Mouse (Mus musculus): ENCODE measurements around the gene Dppa1. TPM values are rescaled to one million over a fixed set of nuclear protein-coding genes. Genes with fewer than 3 reads are reported as not detected.

Dppa1 gene
- polyA plus RNA-seq, 1 experiment = not detected

GRCm38 (mm10) chr11:46620414-46621168, 8.5 kb downstream of the Dppa1 start:
- H3K79me2 ChIP-seq (ENCODE audit: control insufficient read depth, insufficient read depth) = no peaks in the 10 kb centered on the region
- H3K36me3 ChIP-seq (ENCODE audit: control insufficient read depth, insufficient read depth) = no peaks in the 10 kb centered on the region
- H3ac ChIP-seq (ENCODE audit: control insufficient read depth, insufficient read length) = no peak overlapping the region
- H3K27me3 ChIP-seq (ENCODE audit: control insufficient read depth, insufficient read depth, insufficient read length) = no peaks in the 10 kb centered on the region
- H3K4me3 ChIP-seq = no peak overlapping the region
- no peak overlapping the region for H3K4me2 ChIP-seq (ENCODE audit: low read depth)
- TF ChIP-seq TCF12 (IDR thresholded peaks at IDR 0.05; ENCODE audit: insufficient read depth, poor library complexity, severe bottlenecking) = no peak

GRCm38 (mm10) chr11:46619929-46620328, 9.1 kb downstream of the Dppa1 start:
- Histone ChIP-seq H3K79me2 (ENCODE audit: control insufficient read depth, insufficient read depth) (no peaks in the 10 kb centered on the region), H3K27me3 (ENCODE audit: control insufficient read depth, insufficient read depth, insufficient read length) (no peaks in the 10 kb centered on the region), H3K4me2 (ENCODE audit: low read depth) (no peak overlapping the region), H3ac (ENCODE audit: control insufficient read depth, insufficient read length) (no peak overlapping the region), H3K4me3 (no peak overlapping the region), H3K36me3 (ENCODE audit: control insufficient read depth, insufficient read depth) (no peaks in the 10 kb centered on the region)
- TF ChIP-seq REST (IDR thresholded peaks at IDR 0.05; ENCODE audit: insufficient read depth, insufficient read length) (no peak), MYOD1 (IDR thresholded peaks at IDR 0.05; ENCODE audit: control insufficient read depth in 1 of 3, insufficient read length in 2 of 3, low read depth in 2 of 3) (no peak), TCF3 (IDR thresholded peaks at IDR 0.05; ENCODE audit: insufficient read length, low read depth) (no peak), TCF12 (IDR thresholded peaks at IDR 0.05; ENCODE audit: insufficient read depth, poor library complexity, severe bottlenecking) (no peak), POLR2A (IDR thresholded peaks at IDR 0.05; ENCODE audit: insufficient read length, low read depth) (no peak), E2F4 (IDR thresholded peaks at IDR 0.05; ENCODE audit: insufficient read depth) (no peak), MYOG (IDR thresholded peaks at IDR 0.05; ENCODE audit: control insufficient read depth in 1 of 3, insufficient read depth in 1 of 3, insufficient read length in 2 of 3, low read depth in 2 of 3) (no peak), MAX (IDR thresholded peaks at IDR 0.05; ENCODE audit: low read depth) (no peak), USF1 (IDR thresholded peaks at IDR 0.05; ENCODE audit: low read depth) (no peak), SRF (IDR thresholded peaks at IDR 0.05; ENCODE audit: control insufficient read depth, insufficient read length, low read depth) (no peak), CEBPB (IDR thresholded peaks at IDR 0.05; ENCODE audit: insufficient read depth, poor library complexity, severe bottlenecking) (no peak), POLR2AphosphoS2 (IDR thresholded peaks at IDR 0.05; ENCODE audit: insufficient read length, low read depth) (no peak)

- no peak overlapping the region for H3K4me2 ChIP-seq (ENCODE audit: low read depth)
- H3K4me3 ChIP-seq = no peak overlapping the region
- H3K79me2 ChIP-seq (ENCODE audit: control insufficient read depth, insufficient read depth) = no peaks in the 10 kb centered on the region
- no peak for TF ChIP-seq POLR2AphosphoS2 (IDR thresholded peaks at IDR 0.05; ENCODE audit: insufficient read length, low read depth)
- no peak for TF ChIP-seq POLR2A (IDR thresholded peaks at IDR 0.05; ENCODE audit: insufficient read length, low read depth)
- no peak for TF ChIP-seq MYOD1 (IDR thresholded peaks at IDR 0.05; ENCODE audit: control insufficient read depth in 1 of 3, insufficient read length in 2 of 3, low read depth in 2 of 3)
- TF ChIP-seq TCF3 (IDR thresholded peaks at IDR 0.05; ENCODE audit: insufficient read length, low read depth) = no peak
- no peaks in the 10 kb centered on the region for H3K36me3 ChIP-seq (ENCODE audit: control insufficient read depth, insufficient read depth)
- no peak overlapping the region for H3ac ChIP-seq (ENCODE audit: control insufficient read depth, insufficient read length)
- H3K27me3 ChIP-seq (ENCODE audit: control insufficient read depth, insufficient read depth, insufficient read length) = no peaks in the 10 kb centered on the region
These were observed 36.6 kb downstream of the Dppa1 start for GRCm38 (mm10) chr11:46592416-46592815.

- no peaks in the 10 kb centered on the region for H3K36me3 ChIP-seq (ENCODE audit: control insufficient read depth, insufficient read depth)
- no peaks in the 10 kb centered on the region for H3K79me2 ChIP-seq (ENCODE audit: control insufficient read depth, insufficient read depth)
- H3K27me3 ChIP-seq (ENCODE audit: control insufficient read depth, insufficient read depth, insufficient read length) = no peaks in the 10 kb centered on the region
- TF ChIP-seq E2F4 (IDR thresholded peaks at IDR 0.05; ENCODE audit: insufficient read depth) = no peak
- H3K4me2 ChIP-seq (ENCODE audit: low read depth) = no peak overlapping the region
- H3K4me3 ChIP-seq = no peak overlapping the region
- H3ac ChIP-seq (ENCODE audit: control insufficient read depth, insufficient read length) = no peak overlapping the region
These were observed 46.3 kb downstream of the Dppa1 start for GRCm38 (mm10) chr11:46582741-46583140.

- Histone ChIP-seq H3K4me3 (no peak overlapping the region), H3K4me2 (ENCODE audit: low read depth) (no peak overlapping the region), H3K27me3 (ENCODE audit: control insufficient read depth, insufficient read depth, insufficient read length) (no peaks in the 10 kb centered on the region), H3ac (ENCODE audit: control insufficient read depth, insufficient read length) (no peak overlapping the region), H3K36me3 (ENCODE audit: control insufficient read depth, insufficient read depth) (no peaks in the 10 kb centered on the region), H3K79me2 (ENCODE audit: control insufficient read depth, insufficient read depth) (no peaks in the 10 kb centered on the region)
- TF ChIP-seq TCF3 (IDR thresholded peaks at IDR 0.05; ENCODE audit: insufficient read length, low read depth) (no peak), MAX (IDR thresholded peaks at IDR 0.05; ENCODE audit: low read depth) (no peak), CEBPB (IDR thresholded peaks at IDR 0.05; ENCODE audit: insufficient read depth, poor library complexity, severe bottlenecking) (no peak), POLR2AphosphoS2 (IDR thresholded peaks at IDR 0.05; ENCODE audit: insufficient read length, low read depth) (no peak)
These were observed 48.6 kb downstream of the Dppa1 start for GRCm38 (mm10) chr11:46580428-46580827.

- no peak overlapping the region for H3K4me3 ChIP-seq
- no peaks in the 10 kb centered on the region for H3K27me3 ChIP-seq (ENCODE audit: control insufficient read depth, insufficient read depth, insufficient read length)
- H3K4me2 ChIP-seq (ENCODE audit: low read depth) = no peak overlapping the region
- H3K36me3 ChIP-seq (ENCODE audit: control insufficient read depth, insufficient read depth) = no peaks in the 10 kb centered on the region
- H3ac ChIP-seq (ENCODE audit: control insufficient read depth, insufficient read length) = no peak overlapping the region
- no peaks in the 10 kb centered on the region for H3K79me2 ChIP-seq (ENCODE audit: control insufficient read depth, insufficient read depth)
- TF ChIP-seq MAX (IDR thresholded peaks at IDR 0.05; ENCODE audit: low read depth) = no peak
- TF ChIP-seq MYOG (IDR thresholded peaks at IDR 0.05; ENCODE audit: control insufficient read depth in 1 of 3, insufficient read depth in 1 of 3, insufficient read length in 2 of 3, low read depth in 2 of 3) = no peak
- TF ChIP-seq SRF (IDR thresholded peaks at IDR 0.05; ENCODE audit: control insufficient read depth, insufficient read length, low read depth) = no peak
- no peak for TF ChIP-seq MYOD1 (IDR thresholded peaks at IDR 0.05; ENCODE audit: control insufficient read depth in 1 of 3, insufficient read length in 2 of 3, low read depth in 2 of 3)
- no peak for TF ChIP-seq POLR2A (IDR thresholded peaks at IDR 0.05; ENCODE audit: insufficient read length, low read depth)
- TF ChIP-seq TCF12 (IDR thresholded peaks at IDR 0.05; ENCODE audit: insufficient read depth, poor library complexity, severe bottlenecking) = no peak
- no peak for TF ChIP-seq CEBPB (IDR thresholded peaks at IDR 0.05; ENCODE audit: insufficient read depth, poor library complexity, severe bottlenecking)
- TF ChIP-seq REST (IDR thresholded peaks at IDR 0.05; ENCODE audit: insufficient read depth, insufficient read length) = no peak
- TF ChIP-seq E2F4 (IDR thresholded peaks at IDR 0.05; ENCODE audit: insufficient read depth) = no peak
- TF ChIP-seq USF1 (IDR thresholded peaks at IDR 0.05; ENCODE audit: low read depth) = no peak
These were observed 50.2 kb downstream of the Dppa1 start for GRCm38 (mm10) chr11:46578771-46579281.

All from myocyte (in vitro differentiated cells).